ENCODE assay signal across 17 mouse cellular contexts in the genomic region with DNA sequence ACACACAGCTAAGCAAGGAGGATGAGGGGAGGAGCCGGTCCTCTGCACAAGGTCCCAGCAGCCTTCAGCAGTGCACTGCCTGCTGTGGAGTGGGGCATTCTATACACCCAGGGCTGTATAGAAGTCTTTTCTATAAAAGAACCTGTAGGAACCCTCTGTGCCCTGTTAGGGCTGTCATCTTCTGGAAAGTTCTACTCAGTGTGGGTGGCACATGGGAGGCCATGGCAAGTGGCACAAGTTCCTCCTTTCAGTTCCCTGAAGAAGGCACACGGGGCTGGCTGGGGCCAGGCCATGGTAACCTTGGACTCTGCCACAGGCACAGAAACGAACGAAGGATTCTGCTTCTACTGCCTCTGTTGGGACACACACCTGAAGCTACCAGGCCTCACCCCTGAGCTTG. TPM values are rescaled to one million over a fixed set of nuclear protein-coding genes. Genes with fewer than 3 reads are reported as not detected.
DNase-seq lines count a peak whose midpoint lies in the region; ATAC-seq and TF ChIP-seq lines count a peak whose summit lies in the region.
"Had no signal": no experiment of that assay in that cellular context is flagged by ENCODE, and none has a peak within 500 bp of the region (broad histone marks: within the 10 kb centered on the region; RNA-seq: fewer than 3 reads in every experiment).

No protein-coding gene starts in this region.

- H3K4me2 ChIP-seq in kidney, embryonic 14.5 days (replicated peaks; ENCODE audit: low read depth, low read length): no peak overlapping the region
- H3K4me2 ChIP-seq in hindbrain, embryonic 12.5 days (replicated peaks): no peak overlapping the region

- peak; percentile 3 for DNase-seq in kidney, adult 11 months
- peak; percentile 42 for DNase-seq in lung, postnatal 36 days
- DNase-seq in lung, adult 2 months: no peak
- peak; percentile 43 to 71 for DNase-seq in spleen, postnatal 4 days (ENCODE audit: low spot score in 2 of 2)
- no peak for DNase-seq in kidney, postnatal 36 days
- DNase-seq: cerebellum, adult 9-10 months; kidney, postnatal 4 days; right cerebral cortex, adult 18-20 months had no signal

- TF ChIP-seq CTCF in lung, adult 2 months (IDR thresholded peaks at IDR 0.05; ENCODE audit: insufficient read depth, low read length): no peak
- TF ChIP-seq CTCF in cortical plate, adult 2 months (IDR thresholded peaks at IDR 0.05; ENCODE audit: extremely low read depth, insufficient read depth, low read length): no peak

- no peak for ATAC-seq in kidney, embryonic 14.5 days (ENCODE audit: low FRiP score, low TSS enrichment)
- ATAC-seq in hindbrain, embryonic 12.5 days (ENCODE audit: low FRiP score): no peak
- ATAC-seq: CD4-positive, CD25-positive, alpha-beta regulatory T cell, adult 4 months had no signal

- TF ChIP-seq POLR2A in lung, adult 2 months (IDR thresholded peaks at IDR 0.05; ENCODE audit: borderline replicate concordance, extremely low read depth, low read depth, low read length): no peak
- no peak for TF ChIP-seq POLR2A in cortical plate, adult 2 months (IDR thresholded peaks at IDR 0.05; ENCODE audit: extremely low read depth, insufficient read depth, low read length)

- no peaks in the 10 kb centered on the region for H3K9me3 ChIP-seq in kidney, embryonic 14.5 days (ENCODE audit: control insufficient read depth, low read length)
- H3K9me3 ChIP-seq in hindbrain, embryonic 12.5 days (replicated peaks): no peaks in the 10 kb centered on the region
- H3K9me3 ChIP-seq: embryonic facial prominence, embryonic 10.5 days had no signal

- H3K27me3 ChIP-seq in kidney, embryonic 14.5 days (ENCODE audit: control insufficient read depth, insufficient read depth, low read length): no peaks in the 10 kb centered on the region
- no peaks in the 10 kb centered on the region for H3K27me3 ChIP-seq in hindbrain, embryonic 12.5 days

- no peak overlapping the region for H3K4me3 ChIP-seq in kidney, embryonic 14.5 days (ENCODE audit: low read length)
- no peak overlapping the region for H3K4me3 ChIP-seq in lung, adult 2 months (replicated peaks; ENCODE audit: extremely low read depth, low read depth, low read length)
- no peak overlapping the region for H3K4me3 ChIP-seq in cortical plate, adult 2 months (ENCODE audit: insufficient read depth, low read length)
- H3K4me3 ChIP-seq in hindbrain, embryonic 12.5 days: no peak overlapping the region
- H3K4me3 ChIP-seq: embryonic facial prominence, embryonic 10.5 days had no signal

- peaks cover 31% of the 10 kb centered on the region for H3K36me3 ChIP-seq in kidney, embryonic 14.5 days (ENCODE audit: control insufficient read depth, insufficient read depth, low read length)
- peaks cover 35% of the 10 kb centered on the region for H3K36me3 ChIP-seq in hindbrain, embryonic 12.5 days

- H3K4me1 ChIP-seq in kidney, embryonic 14.5 days (ENCODE audit: control insufficient read depth, insufficient read depth, low read length): peaks cover 4% of the 10 kb centered on the region; the same call in 1 of the 2 replicates
- H3K4me1 ChIP-seq in lung, adult 2 months (ENCODE audit: control insufficient read depth, insufficient read depth, low read length): peaks cover 6% of the 10 kb centered on the region
- peaks cover 12% of the 10 kb centered on the region for H3K4me1 ChIP-seq in cortical plate, adult 2 months (ENCODE audit: control insufficient read depth, insufficient read depth, low read length)
- H3K4me1 ChIP-seq in hindbrain, embryonic 12.5 days: peaks cover 24% of the 10 kb centered on the region

- no peak overlapping the region for H3K27ac ChIP-seq in kidney, embryonic 14.5 days (ENCODE audit: low read depth, low read length)
- peak overlapping the region; percentile 18; the same call in 1 of the 2 replicates for H3K27ac ChIP-seq in cortical plate, adult 2 months (ENCODE audit: insufficient read depth, low read length)
- no peak overlapping the region for H3K27ac ChIP-seq in hindbrain, embryonic 12.5 days
- H3K27ac ChIP-seq: embryonic facial prominence, embryonic 10.5 days had no signal

- no peak overlapping the region for H3K9ac ChIP-seq in kidney, embryonic 14.5 days (ENCODE audit: low read depth, low read length)
- H3K9ac ChIP-seq in hindbrain, embryonic 12.5 days: no peak overlapping the region

- WGBS in kidney, embryonic 14.5 days: 88% methylated on average over 4 of the region's 4 CpGs
- 83% methylated on average over 4 of the region's 4 CpGs for WGBS in lung, adult 2 months
- 95% methylated on average over 4 of the region's 4 CpGs for WGBS in hindbrain, embryonic 12.5 days

RNA-seq across cellular contexts. Expression of gene Fem1a, which starts 8.4 kb away (rescaled TPM):
- polyA plus RNA-seq in kidney, embryonic 14.5 days (2014; fragmentation: Nextera tagmentation; extraction: Ambion mirVana): 10.5 and 14.3 TPM in 2 replicates
- polyA plus RNA-seq in lung, adult 2 months (2012; rRNA removed): 28.2 and 29.4 TPM in 2 replicates
- polyA plus RNA-seq in cortical plate, adult 2 months (2012; rRNA removed): 23.3 and 24.1 TPM in 2 replicates
- 19.5 and 19.8 TPM in 2 replicates for polyA plus RNA-seq in hindbrain, embryonic 12.5 days (2016; fragmentation: Nextera tagmentation; extraction: Ambion mirVana)

RNA-seq across cellular contexts. Expression of gene Ticam1, which starts 11.6 kb away (rescaled TPM):
- polyA plus RNA-seq in kidney, embryonic 14.5 days (2014; fragmentation: Nextera tagmentation; extraction: Ambion mirVana): 4.1 and 7.2 TPM in 2 replicates
- polyA plus RNA-seq in lung, adult 2 months (2012; rRNA removed): 17.1 and 18.1 TPM in 2 replicates
- 4.2 and 4.8 TPM in 2 replicates for polyA plus RNA-seq in cortical plate, adult 2 months (2012; rRNA removed)
- polyA plus RNA-seq in hindbrain, embryonic 12.5 days (2016; fragmentation: Nextera tagmentation; extraction: Ambion mirVana): 2.3 and 2.5 TPM in 2 replicates

RNA-seq across cellular contexts. Expression of gene Plin3, which starts 27.7 kb away (rescaled TPM):
- polyA plus RNA-seq in kidney, embryonic 14.5 days (2014; fragmentation: Nextera tagmentation; extraction: Ambion mirVana): 65.2 and 68.7 TPM in 2 replicates
- 39.4 and 39.6 TPM in 2 replicates for polyA plus RNA-seq in lung, adult 2 months (2012; rRNA removed)
- 8.4 and 10.1 TPM in 2 replicates for polyA plus RNA-seq in cortical plate, adult 2 months (2012; rRNA removed)
- 37.1 and 37.2 TPM in 2 replicates for polyA plus RNA-seq in hindbrain, embryonic 12.5 days (2016; fragmentation: Nextera tagmentation; extraction: Ambion mirVana)

RNA-seq across cellular contexts. Expression of gene Arrdc5, which starts 35.1 kb away (rescaled TPM):
- not detected in 2 replicates for polyA plus RNA-seq in kidney, embryonic 14.5 days (2014; fragmentation: Nextera tagmentation; extraction: Ambion mirVana)
- not detected in 2 replicates for polyA plus RNA-seq in lung, adult 2 months (2012; rRNA removed)
- polyA plus RNA-seq in cortical plate, adult 2 months (2012; rRNA removed): not detected in 2 replicates
- not detected in 2 replicates for polyA plus RNA-seq in hindbrain, embryonic 12.5 days (2016; fragmentation: Nextera tagmentation; extraction: Ambion mirVana)
- polyA plus RNA-seq: brain, embryonic 14.5 days; CD4-positive, CD25-positive, alpha-beta regulatory T cell, adult 4 months; embryonic facial prominence, embryonic 10.5 days; frontal cortex, adult 2 months; intestine, embryonic 14.5 days; liver, adult 2 months had no signal

RNA-seq across cellular contexts. Expression of gene Uhrf1, which starts 38.1 kb away (rescaled TPM):
- polyA plus RNA-seq in kidney, embryonic 14.5 days (2014; fragmentation: Nextera tagmentation; extraction: Ambion mirVana): 104 and 143 TPM in 2 replicates
- polyA plus RNA-seq in lung, adult 2 months (2012; rRNA removed): 2.6 and 3.2 TPM in 2 replicates
- polyA plus RNA-seq in cortical plate, adult 2 months (2012; rRNA removed): 1.1 and 1.8 TPM in 2 replicates
- polyA plus RNA-seq in hindbrain, embryonic 12.5 days (2016; fragmentation: Nextera tagmentation; extraction: Ambion mirVana): 95.7 and 99.9 TPM in 2 replicates

Comparison
In these comparisons a context has a peak if more than half of its experiments do, and no peak if none do; other contexts are left out.
1. DNase-seq: peak in kidney, adult 11 months (single experiment), lung, postnatal 36 days (single experiment) and spleen, postnatal 4 days (2 of 2); none in lung, adult 2 months (single experiment) and kidney, postnatal 36 days (0 of 2).